Mouse (Mus musculus) gastrocnemius, adult 2 months (tissue): ENCODE results near the gene Sptbn1. TPM values are rescaled to one million over a fixed set of nuclear protein-coding genes. Genes with fewer than 3 reads are reported as not detected.

Experiments
- DNase-seq: peaks from one replicate; pipeline ENCODE4 v3.0.0; 2022
- H3K27ac ChIP-seq: fragments of 200-600 bp; 2 replicates; pipeline ENCODE4 v1.8.1; 2022; ENCODE audit warnings: mild to moderate bottlenecking
- H3K4me3 ChIP-seq: fragments of 200-600 bp; 2 replicates; pipeline ENCODE4 v1.8.1; 2022; ENCODE audit warnings: mild to moderate bottlenecking, moderate library complexity
- CTCF ChIP-seq: fragments of 200-600 bp; IDR thresholded peaks from 2 replicates; pipeline ENCODE4 v1.8.1; 2022; ENCODE audit warnings: antibody characterized with exemption, mild to moderate bottlenecking, moderate library complexity
- intact Hi-C: fragments of 180-260 bp; cut with DNase I; formaldehyde crosslinking; loops from one replicate; pipeline ENCODE4 v1.15.1; 2025
- long read RNA-seq, 2 experiments: library from polyadenylated mRNA; stranded (forward); transcript quantifications; one replicate each; pipeline ENCODE4 v2.0.0; 2021
- total RNA-seq, 2 experiments: library from RNA; stranded (reverse); gene quantifications; 2 replicates each; pipeline ENCODE4 v1.2.3; 2021

The Sptbn1 gene
- 100 to 1,000 TPM; 112 to 141 TPM for total RNA-seq
- long read RNA-seq, experiment 1, full-length matches to known transcripts: 17 of 56 reads
- long read RNA-seq, experiment 1, partial matches to known transcripts: 31 of 56 reads
- long read RNA-seq, experiment 1, other reads (novel, unspliced or antisense): 8 of 56 reads
- long read RNA-seq, experiment 2, full-length matches to known transcripts: 10 of 51 reads
- long read RNA-seq, experiment 2, partial matches to known transcripts: 29 of 51 reads
- long read RNA-seq, experiment 2, other reads (novel, unspliced or antisense): 12 of 51 reads

- intact Hi-C loops: loop anchor here (5.0 to 10.0 kb wide), 3 partner anchors 99 to 249 kb away; no protein-coding TSS in a partner anchor
- Histone ChIP-seq H3K4me3 (peak within 1 kb of the TSS; percentile 99), H3K27ac (peak within 1 kb of the TSS; percentile 97)
- DNase-seq: peak; percentile 94
- peak; percentile 3; the same call in 1 of the 2 replicates for TF ChIP-seq CTCF
Measured at GRCm38 (mm10) chr11:30267892-30268647, at the start of gene Sptbn1. TSS of gene Sptbn1 (minus strand) at chr11:30268175.

- TF ChIP-seq CTCF: no peak
- no peak for DNase-seq
- Histone ChIP-seq H3K27ac (no peak overlapping the region), H3K4me3 (no peak overlapping the region)
- intact Hi-C loops: no loop called here
Measured at GRCm38 (mm10) chr11:30294279-30294678, 26.3 kb upstream of the Sptbn1 start.

GRCm38 (mm10) chr11:30292221-30293160 is 24.5 kb upstream of the Sptbn1 start:
- peak overlapping the region; percentile 91 for H3K27ac ChIP-seq
- TF ChIP-seq CTCF: no peak
- no peak overlapping the region for H3K4me3 ChIP-seq
- DNase-seq: no peak
- intact Hi-C loops: no loop called here

GRCm38 (mm10) chr11:30291155-30291554 is 23.2 kb upstream of the Sptbn1 start:
- no peak for TF ChIP-seq CTCF
- peak; percentile 72 for DNase-seq
- Histone ChIP-seq H3K4me3 (peak overlapping the region; percentile 27), H3K27ac (peak overlapping the region; percentile 91)
- intact Hi-C loops: loop anchor here (2.0 kb wide), 1 partner anchor 74 kb away; no protein-coding TSS in a partner anchor

GRCm38 (mm10) chr11:30289470-30290431 is 21.8 kb upstream of the Sptbn1 start:
- peak; percentile 44 for DNase-seq
- intact Hi-C loops: loop anchor here (2.0 kb wide), 1 partner anchor 75 kb away; no protein-coding TSS in a partner anchor
- H3K4me3 ChIP-seq: peak overlapping the region; percentile 54
- peak overlapping the region; percentile 91 for H3K27ac ChIP-seq
- TF ChIP-seq CTCF: no peak

GRCm38 (mm10) chr11:30288075-30288474 is 20.1 kb upstream of the Sptbn1 start:
- TF ChIP-seq CTCF: no peak
- intact Hi-C loops: no loop called here
- H3K27ac ChIP-seq: peak overlapping the region; percentile 91
- H3K4me3 ChIP-seq: no peak overlapping the region
- no peak for DNase-seq

GRCm38 (mm10) chr11:30283710-30284109 is 15.7 kb upstream of the Sptbn1 start:
- intact Hi-C loops: no loop called here
- peak overlapping the region; percentile 68 for H3K27ac ChIP-seq
- DNase-seq: peak; percentile 63
- TF ChIP-seq CTCF: no peak
- H3K4me3 ChIP-seq: no peak overlapping the region

GRCm38 (mm10) chr11:30281096-30281495 is 13.1 kb upstream of the Sptbn1 start:
- intact Hi-C loops: no loop called here
- H3K4me3 ChIP-seq: no peak overlapping the region
- peak overlapping the region; percentile 81 for H3K27ac ChIP-seq
- DNase-seq: no peak
- TF ChIP-seq CTCF: no peak

- Histone ChIP-seq H3K27ac (peak overlapping the region; percentile 81), H3K4me3 (0 out of 2 replicates have a peak overlapping the region, but pooled peaks have one; percentile 2)
- no peak for TF ChIP-seq CTCF
- DNase-seq: peak; percentile 82
- intact Hi-C loops: no loop called here
Measured at GRCm38 (mm10) chr11:30279278-30279677, 11.3 kb upstream of the Sptbn1 start.

- DNase-seq: no peak
- intact Hi-C loops: no loop called here
- Histone ChIP-seq H3K4me3 (no peak overlapping the region), H3K27ac (peak overlapping the region; percentile 3; the same call in 1 of the 2 replicates)
- TF ChIP-seq CTCF: no peak
Measured at GRCm38 (mm10) chr11:30275436-30276031, 7.6 kb upstream of the Sptbn1 start.

GRCm38 (mm10) chr11:30269524-30269923 is 1.5 kb upstream of the Sptbn1 start:
- Histone ChIP-seq H3K4me3 (peak overlapping the region; percentile 99), H3K27ac (peak overlapping the region; percentile 97)
- no peak for TF ChIP-seq CTCF
- DNase-seq: no peak
- intact Hi-C loops: loop anchor here (5.0 to 10.0 kb wide), 3 partner anchors 98 to 248 kb away; no protein-coding TSS in a partner anchor
